Mouse (Mus musculus) bone marrow macrophage, adult 2 months (primary cell): ENCODE data around the gene Epha10. TPM values are rescaled to one million over a fixed set of nuclear protein-coding genes. Genes with fewer than 3 reads are reported as not detected.

Experiments used
- H3K27ac ChIP-seq: 2 replicates; pipeline ENCODE4 v1.5.1; 2012; ENCODE audit warnings: low read depth, low read length; ENCODE audit not compliant: insufficient read depth
- H3K4me1 ChIP-seq: 2 replicates; pipeline ENCODE4 v1.6.1; 2012; ENCODE audit warnings: low read length; ENCODE audit not compliant: control insufficient read depth, insufficient read depth
- H3K4me3 ChIP-seq: 2 replicates; pipeline ENCODE4 v1.5.1; 2012; ENCODE audit warnings: mild to moderate bottlenecking, low read length, moderate library complexity; ENCODE audit not compliant: insufficient read depth
- CTCF ChIP-seq: IDR thresholded peaks from 2 replicates; pipeline ENCODE4 v1.5.1; 2012; ENCODE audit warnings: low read depth, mild to moderate bottlenecking, low read length, moderate library complexity
- POLR2A ChIP-seq: IDR thresholded peaks from 2 replicates; pipeline ENCODE4 v1.6.1; 2012; ENCODE audit warnings: mild to moderate bottlenecking, low read depth, low read length, borderline replicate concordance
- polyA plus RNA-seq: library from polyadenylated mRNA; stranded (reverse); fragments of >200 nt; gene quantifications from 2 replicates; pipeline ENCODE4 v1.2.4, GENCODE M21; 2012; ENCODE audit not compliant: missing spikeins, insufficient read depth, insufficient read length

Epha10 gene
- polyA plus RNA-seq, 1 experiment = not detected

DNA sequence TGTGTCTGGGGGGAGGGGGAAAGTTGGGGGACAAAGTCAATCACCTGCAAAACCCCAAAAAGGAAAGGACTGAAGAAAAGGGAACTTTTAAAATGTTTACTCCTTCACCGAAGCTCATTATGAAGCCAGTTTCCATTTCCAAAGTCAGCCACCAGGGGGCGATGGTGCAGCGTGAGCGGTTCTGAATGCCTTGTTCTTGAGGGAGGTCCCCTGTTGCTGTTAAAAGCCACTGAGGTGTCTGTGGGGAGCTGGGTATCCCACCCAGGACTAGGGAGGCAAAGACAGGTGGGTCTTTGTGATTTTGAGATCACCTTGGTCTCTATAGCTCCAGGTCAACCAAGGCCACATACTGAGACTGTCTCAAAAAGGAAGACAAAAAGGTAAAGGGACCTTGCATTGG, 62.3 kb downstream of the Epha10 start:
- Histone ChIP-seq H3K4me1 (peaks cover 3% of the 10 kb centered on the region; the same call in 1 of the 2 replicates), H3K27ac (no peak overlapping the region), H3K4me3 (no peak overlapping the region)
- TF ChIP-seq CTCF = peak; percentile 87
- TF ChIP-seq POLR2A = no peak

DNA sequence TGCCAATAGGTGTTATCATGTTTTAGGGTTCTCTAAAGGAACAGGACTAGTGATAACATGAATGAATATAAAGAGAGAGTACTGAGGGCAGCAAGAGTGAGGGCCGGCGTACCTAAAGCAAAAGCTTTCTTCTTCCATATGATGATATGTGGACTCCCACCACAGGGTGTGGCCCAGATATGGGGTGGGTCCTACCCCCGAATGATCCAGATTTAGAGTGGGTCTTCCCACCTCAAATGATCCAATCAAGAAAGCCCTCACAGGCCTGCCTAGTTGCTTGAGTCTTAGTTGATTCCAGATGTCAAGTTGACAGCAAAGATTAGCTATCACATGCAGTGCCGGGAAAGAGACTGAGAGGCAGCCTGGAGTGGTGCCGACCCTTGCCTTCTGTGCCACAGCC, 63.1 kb downstream of the Epha10 start:
- TF ChIP-seq POLR2A = no peak
- no peak for TF ChIP-seq CTCF
- Histone ChIP-seq H3K4me1 (no peaks in the 10 kb centered on the region), H3K27ac (no peak overlapping the region), H3K4me3 (no peak overlapping the region)

DNA sequence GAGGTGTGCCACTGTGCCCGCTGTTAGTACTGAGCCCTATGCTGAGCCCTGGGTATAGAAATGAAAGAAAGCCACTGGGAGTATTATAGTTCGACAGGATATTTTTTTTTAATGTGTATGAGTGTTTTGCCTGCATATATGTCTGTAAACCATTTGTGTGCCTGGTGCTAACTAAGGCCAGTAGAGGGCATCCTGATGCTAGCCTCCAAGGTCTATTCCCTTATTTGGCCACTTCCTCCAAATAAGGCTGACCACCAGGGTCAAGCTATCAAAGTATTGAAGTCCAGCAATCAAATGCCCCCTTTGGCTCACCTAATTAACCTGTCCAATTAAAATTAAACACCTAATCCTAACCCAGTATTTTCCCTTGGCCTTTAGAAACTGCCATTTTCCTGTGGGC, 64.3 kb downstream of the Epha10 start:
- no peak overlapping the region for H3K27ac ChIP-seq
- H3K4me1 ChIP-seq = no peaks in the 10 kb centered on the region
- no peak overlapping the region for H3K4me3 ChIP-seq
- no peak for TF ChIP-seq CTCF

DNA sequence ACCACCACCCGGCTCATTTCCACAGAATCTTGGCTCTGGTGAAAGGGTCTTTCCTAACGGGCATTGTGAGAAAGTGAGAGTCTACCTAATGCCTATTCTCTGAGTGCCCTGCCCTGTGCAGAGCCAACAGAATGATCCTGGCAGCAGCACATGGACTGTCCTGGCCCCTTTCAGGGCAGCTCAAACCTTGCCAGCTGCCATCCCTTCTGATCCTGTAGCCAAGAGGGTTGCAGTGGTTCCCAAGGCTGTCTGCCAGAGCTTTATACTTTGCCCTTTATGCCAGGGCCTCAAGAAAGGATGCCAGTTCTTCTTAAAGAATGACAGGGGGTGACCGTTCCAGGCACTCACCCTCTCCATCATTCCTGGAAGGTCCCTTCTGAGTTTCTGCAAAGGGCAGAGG, 68.8 kb downstream of the Epha10 start:
- no peak overlapping the region for H3K27ac ChIP-seq
- H3K4me3 ChIP-seq = no peak overlapping the region
- TF ChIP-seq CTCF (no peak), POLR2A (no peak)

DNA sequence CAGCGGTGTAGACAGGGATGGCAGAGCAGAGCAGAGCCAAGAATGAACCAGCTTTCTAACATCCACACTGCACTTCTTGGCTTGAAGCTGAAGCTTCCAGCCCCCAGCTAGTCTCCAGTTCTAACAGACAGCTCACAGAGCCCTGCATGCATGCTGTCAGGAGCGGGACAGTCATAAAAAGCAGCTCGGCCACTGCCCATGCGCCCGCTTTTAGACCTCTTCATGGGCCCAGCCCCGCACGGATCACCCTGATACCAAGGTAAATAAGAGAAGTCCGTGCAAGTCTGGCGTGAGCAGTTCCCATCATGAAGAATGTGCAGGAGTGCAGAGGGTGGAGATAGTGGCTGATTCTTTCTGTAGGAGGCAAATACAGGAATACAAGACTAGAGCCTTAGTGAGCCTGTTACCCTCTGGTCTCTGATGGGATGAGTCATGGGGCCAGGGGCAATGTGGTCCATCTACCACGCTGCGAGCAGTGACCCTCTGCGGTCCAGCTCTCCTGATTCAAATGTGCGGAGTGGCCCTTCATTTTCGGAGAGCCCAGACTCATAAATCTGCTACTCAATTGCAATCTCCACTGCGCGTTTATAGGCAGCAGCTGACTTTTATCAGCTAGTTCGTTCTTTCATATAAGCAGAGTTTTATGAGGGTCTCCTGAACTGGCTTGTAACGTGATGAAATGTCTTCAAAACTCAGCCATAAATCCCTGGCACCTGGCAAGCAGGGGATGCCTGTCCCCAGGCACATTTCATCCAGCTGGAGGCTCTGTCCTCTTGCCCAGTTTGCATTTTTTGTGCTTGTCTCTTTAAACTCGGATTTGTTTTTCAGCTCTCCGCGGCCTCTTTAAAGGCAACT, 69.7 kb downstream of the Epha10 start:
- Histone ChIP-seq H3K27ac (no peak overlapping the region), H3K4me1 (no peaks in the 10 kb centered on the region), H3K4me3 (no peak overlapping the region)
- no peak for TF ChIP-seq CTCF
- TF ChIP-seq POLR2A = no peak

More for the DNA sequence above, 68.8 kb downstream of the Epha10 start:
- no peaks in the 10 kb centered on the region for H3K4me1 ChIP-seq

DNA sequence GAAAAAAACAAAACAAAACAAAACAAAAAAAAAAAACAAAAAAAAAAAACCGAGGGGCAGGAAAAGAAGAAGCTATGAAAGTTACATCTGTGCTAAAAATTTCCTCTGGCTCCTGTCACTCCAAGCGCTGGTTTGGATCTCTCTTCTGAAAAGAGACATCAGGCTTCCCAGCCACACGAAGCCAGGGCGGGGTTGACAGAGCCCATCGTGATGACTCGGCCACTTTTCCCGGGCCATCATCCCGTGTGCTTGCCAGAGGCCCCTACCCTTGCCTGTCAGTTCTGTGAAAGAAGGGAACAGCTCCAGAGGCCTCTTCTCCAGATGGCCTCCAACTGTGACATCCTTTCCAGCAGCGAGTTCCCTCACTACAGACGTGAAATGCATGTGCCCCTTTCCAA, 70.3 kb downstream of the Epha10 start:
- Histone ChIP-seq H3K4me1 (no peaks in the 10 kb centered on the region), H3K4me3 (no peak overlapping the region), H3K27ac (no peak overlapping the region)
- TF ChIP-seq CTCF = no peak
- no peak for TF ChIP-seq POLR2A

DNA sequence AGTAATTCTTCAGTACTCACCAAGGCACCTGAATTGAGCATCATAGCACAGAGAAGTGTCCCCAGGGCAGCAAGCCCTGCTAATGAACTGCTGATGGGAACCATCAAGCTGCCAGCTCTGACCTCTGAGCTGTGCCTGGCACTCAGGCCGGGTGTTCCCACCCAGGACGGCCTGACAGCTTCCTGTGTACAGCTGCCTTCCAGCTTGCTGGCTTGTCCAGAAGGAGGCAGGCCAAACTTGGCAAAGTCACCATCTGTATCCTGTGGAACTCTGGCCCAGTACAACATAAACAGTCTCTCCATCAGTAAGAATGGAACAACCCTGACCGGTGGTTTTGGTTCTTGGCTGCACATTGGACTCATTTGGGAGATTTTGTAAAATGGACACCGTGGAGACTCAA, 72.8 kb downstream of the Epha10 start:
- Histone ChIP-seq H3K27ac (no peak overlapping the region), H3K4me1 (no peaks in the 10 kb centered on the region), H3K4me3 (no peak overlapping the region)
- TF ChIP-seq CTCF (no peak), POLR2A (no peak)

DNA sequence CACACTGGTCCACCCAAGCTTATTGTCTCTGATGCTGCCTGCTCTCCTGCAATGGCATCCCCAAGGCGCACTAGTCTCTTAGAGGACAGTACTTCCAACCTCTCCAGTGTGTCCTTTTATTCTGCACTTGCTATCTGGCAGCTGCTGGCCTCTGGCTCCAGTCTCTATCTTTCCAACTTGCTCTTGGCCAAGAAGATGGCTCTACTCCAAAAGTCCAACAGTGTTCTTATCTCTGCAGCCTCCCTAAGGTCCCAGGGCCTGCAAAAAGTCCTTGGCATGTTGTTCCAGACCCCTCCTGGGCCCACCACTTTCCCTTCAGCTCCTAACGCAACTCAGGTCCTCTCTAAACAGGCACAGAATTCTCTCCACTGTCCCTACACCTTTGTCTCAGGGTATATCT, 76.6 kb downstream of the Epha10 start:
- TF ChIP-seq POLR2A (no peak), CTCF (no peak)
- no peak overlapping the region for H3K27ac ChIP-seq
- no peak overlapping the region for H3K4me3 ChIP-seq
- H3K4me1 ChIP-seq = 0 out of 2 replicates have a peak, but pooled peaks cover 4% of the 10 kb centered on the region

DNA sequence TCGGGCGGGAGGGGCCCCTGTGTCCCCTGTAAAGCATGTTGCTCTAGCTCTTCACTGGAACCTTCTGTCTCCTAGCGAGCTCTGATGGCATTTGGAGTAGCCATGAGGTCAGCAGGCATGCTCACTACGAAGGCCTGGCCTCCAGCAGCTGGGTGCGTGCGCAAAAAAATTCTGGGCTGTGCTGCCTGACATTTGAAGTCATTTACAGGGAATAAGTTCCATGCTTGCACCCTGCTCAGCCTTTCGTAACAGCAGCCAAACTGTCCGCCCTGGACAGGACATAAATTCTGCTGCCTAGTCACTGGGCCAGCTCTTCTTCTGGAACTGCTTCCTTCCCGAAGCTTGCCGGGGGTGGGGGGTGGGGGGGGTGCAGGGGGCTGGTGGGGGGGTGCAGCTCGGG, 78.4 kb downstream of the Epha10 start:
- H3K4me3 ChIP-seq = no peak overlapping the region
- H3K27ac ChIP-seq = no peak overlapping the region
- TF ChIP-seq POLR2A (no peak), CTCF (no peak)
- H3K4me1 ChIP-seq = 0 out of 2 replicates have a peak, but pooled peaks cover 4% of the 10 kb centered on the region

DNA sequence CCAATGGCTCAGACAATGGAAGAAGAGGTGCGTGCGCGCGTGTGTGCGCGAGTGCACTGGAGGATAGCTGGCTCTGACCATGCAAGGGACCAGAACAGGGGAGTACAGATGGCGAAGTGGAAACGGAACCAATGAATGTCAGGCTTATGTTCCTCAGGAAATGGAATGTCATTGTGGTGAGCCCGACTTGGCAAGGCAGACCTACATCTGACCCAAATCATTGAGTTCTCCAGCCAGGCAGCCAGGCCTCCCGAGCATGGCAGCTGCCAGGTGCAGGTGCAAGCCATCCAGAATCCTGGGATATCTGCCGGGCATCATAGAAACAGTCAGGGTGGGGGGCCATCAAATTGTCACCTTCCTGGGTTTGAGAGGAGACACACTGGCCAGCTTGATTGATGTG, 80.2 kb downstream of the Epha10 start:
- no peak for TF ChIP-seq CTCF
- no peak for TF ChIP-seq POLR2A
- H3K4me1 ChIP-seq = 0 out of 2 replicates have a peak, but pooled peaks cover 4% of the 10 kb centered on the region

DNA sequence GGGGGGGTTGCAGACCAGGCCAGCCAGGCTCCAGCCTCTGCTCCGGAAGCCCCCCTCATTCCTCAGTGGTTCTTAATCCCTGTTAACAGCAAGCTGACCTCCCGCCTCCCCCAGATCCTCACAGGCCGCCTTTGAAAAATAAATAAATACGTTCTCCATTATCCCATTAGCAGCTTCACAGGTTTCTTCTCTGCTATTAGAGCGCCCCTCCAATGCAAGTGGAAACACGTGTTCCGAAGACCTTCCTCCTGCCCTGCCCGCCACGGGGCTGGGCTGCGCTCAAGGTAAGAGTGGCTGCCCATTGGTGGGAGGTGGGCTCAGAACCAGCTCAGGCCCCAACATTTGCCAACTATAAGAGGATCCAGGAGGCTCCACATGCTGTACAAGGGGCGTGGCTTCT, 81.9 kb downstream of the Epha10 start:
- TF ChIP-seq POLR2A = no peak
- TF ChIP-seq CTCF = no peak
- H3K4me3 ChIP-seq = no peak overlapping the region
- 0 out of 2 replicates have a peak, but pooled peaks cover 4% of the 10 kb centered on the region for H3K4me1 ChIP-seq
- H3K27ac ChIP-seq = no peak overlapping the region

More for the DNA sequence above, 80.2 kb downstream of the Epha10 start:
- H3K27ac ChIP-seq = no peak overlapping the region
- no peak overlapping the region for H3K4me3 ChIP-seq
